Mouse (Mus musculus) mature B cell (primary cell): ENCODE measurements at regions not wholly inside any gene's neighbourhood (a gene's known extent, or its start where the extent isn't known, plus 50 kb on each side); places are given as distances from the start of the nearest gene placed in this dataset.

Experiments used
- in situ Hi-C: fragments of 300-500 bp; cut with MboI; formaldehyde crosslinking; loops from 2 replicates; pipeline ENCODE4 v1.14.3; 2019

- in situ Hi-C loops = no loop called here
Observed at GRCm38 (mm10) chr5:64462411-64462810, 306.3 kb downstream of the Tbc1d1 start.

- in situ Hi-C loops = no loop called here
Observed at GRCm38 (mm10) chr5:64463570-64463969, 307.5 kb downstream of the Tbc1d1 start.

DNA sequence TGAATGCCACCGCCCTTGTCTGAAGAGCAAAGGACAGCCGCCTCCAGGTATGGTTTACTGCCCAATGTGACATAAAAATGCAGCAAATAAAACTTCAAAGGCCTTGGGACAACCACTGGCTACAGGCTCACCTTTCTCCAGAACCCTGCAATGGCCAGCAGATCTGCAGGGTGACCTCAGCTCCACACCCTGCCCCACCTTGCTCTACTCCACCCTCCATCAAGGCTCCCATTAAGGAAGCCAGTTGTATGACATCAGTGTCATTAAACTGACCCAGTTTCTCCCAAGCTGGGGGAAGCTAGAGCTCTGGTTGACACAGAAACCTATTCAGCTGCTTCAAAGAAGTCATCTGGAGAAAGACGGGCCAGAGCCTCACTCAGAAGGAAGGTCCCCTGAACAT, 310.2 kb downstream of the Tbc1d1 start:
- in situ Hi-C loops = no loop called here

GRCm38 (mm10) chr5:64467856-64468255, 311.8 kb downstream of the Tbc1d1 start:
- in situ Hi-C loops = no loop called here

- in situ Hi-C loops = no loop called here
Observed at GRCm38 (mm10) chr5:64468307-64468706, 312.2 kb downstream of the Tbc1d1 start.

DNA sequence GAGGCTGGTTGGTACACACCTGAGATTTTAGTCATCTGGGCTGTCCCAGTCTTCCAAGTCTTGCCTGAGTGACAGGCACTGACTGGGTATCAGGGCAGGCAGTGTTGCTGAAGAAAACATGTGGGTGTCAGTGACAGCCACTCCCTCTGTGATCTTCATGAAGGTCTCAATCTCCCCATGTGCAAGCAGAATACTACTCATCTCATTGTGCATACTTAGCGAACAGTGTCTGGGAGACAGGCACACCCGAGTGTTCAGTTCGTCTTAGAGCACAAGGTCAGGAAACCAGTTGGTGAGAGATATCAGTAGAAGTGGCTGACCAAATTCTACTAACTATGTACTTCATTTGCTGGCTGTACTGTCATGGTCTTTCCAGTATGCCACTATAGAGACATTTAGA, 315.9 kb downstream of the Tbc1d1 start:
- in situ Hi-C loops = no loop called here

DNA sequence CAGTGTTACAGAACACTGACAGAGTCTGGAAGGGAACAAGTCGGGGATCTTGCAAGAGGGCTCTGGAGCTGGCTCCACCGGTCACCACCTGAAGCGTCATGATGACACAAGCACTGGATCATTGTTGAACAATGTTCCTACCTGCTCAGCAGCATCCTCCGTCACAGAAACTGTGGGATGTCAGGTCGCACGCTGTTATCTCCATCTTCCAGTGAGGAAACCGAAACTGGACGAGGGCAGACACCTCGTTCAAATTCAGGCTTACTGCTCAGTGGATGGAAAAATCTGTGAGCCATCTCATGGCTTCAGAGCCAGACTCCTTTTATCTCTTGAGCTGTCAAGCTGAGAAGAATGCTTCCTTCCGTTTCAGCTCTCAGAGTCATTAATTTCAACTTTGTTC, 316.3 kb downstream of the Tbc1d1 start:
- in situ Hi-C loops = no loop called here

GRCm38 (mm10) chr5:64474868-64475267, 318.8 kb downstream of the Tbc1d1 start:
- in situ Hi-C loops = no loop called here

DNA sequence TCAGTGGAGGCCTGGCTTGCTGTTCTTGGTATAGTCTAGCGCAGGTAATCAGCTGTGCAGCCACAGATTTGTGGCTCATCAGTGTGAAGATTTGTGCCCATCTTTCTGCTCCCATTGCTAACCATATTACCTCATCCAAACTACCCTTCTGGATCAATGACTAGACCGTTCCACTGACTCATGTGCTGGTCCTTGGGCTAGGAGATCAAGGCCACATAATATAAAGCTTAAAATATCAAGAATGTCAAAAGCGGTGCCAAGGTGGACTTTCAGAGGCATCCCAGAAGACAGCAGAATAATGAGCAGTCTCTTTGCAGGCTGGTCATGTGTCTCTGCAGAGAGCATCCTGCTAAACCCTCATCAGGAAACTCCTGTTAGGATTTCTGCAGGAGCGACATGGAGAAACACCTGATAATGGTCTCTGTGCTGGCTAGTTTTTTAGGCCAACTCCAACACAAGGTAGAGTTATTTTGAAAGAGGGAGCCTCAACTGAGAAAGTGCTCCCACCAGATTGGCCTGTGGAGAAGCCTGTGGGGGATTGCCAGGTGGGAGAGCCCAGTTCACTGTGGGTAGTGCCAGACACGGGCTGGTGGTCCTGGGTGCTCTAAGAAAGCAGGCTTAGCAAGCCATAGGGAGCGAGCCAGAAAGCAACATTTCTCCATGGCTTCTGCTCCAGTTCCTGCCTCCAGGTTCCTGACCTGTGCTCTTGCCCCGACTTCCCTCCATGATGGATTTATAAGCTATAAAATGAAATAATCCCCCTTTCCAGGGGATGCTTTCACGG, 319.8 kb downstream of the Tbc1d1 start:
- in situ Hi-C loops = no loop called here

- in situ Hi-C loops = no loop called here
Observed at GRCm38 (mm10) chr5:64476641-64477369, 320.7 kb downstream of the Tbc1d1 start.

DNA sequence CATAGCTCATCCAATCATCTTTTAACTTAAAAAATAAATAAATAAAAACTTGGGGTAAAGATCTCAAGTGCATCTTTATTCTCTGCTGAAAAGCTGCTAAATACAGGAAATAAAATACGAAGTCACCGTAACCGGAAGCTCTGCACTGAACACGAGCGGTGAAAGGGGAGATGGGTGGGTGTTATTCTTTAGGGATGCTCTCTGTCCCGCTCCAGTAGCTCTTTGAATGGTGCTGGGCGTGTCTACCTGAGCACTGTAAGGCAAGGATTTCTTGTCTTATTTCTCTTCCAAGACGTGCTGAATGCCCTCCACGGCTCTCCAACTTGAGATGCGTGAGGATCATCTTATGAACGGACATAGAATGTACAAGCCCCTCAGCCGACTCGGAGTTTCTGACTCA, 322.0 kb downstream of the Tbc1d1 start:
- in situ Hi-C loops = no loop called here

DNA sequence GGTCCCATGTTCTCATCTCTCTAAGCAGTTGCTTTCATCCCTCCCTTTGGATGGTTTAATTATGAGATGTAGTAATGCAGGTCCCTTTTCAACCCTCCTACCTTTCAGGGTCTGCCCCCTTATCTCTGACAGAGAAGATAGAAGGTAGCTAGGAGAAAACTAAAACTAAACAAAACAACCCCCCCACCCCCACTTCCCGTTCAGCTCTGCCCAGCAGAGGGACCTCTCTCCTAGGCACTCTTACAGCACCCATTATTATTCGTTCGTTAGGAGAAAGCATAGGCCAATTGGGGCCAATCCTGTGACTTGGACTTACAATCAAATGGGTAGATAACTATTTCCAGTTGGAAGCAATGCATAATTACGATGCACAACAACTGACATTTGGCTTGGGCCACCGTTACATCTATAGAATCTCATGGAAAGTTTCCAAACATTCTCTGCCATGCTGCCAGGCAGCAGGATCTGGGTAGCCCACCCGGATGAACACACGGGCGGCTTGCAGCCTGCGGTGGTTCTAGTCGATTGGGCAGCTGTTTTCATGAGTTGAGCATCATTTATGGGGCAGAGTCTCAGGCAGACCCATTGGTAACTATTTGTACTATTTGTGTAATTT, 322.6 kb downstream of the Tbc1d1 start:
- in situ Hi-C loops = no loop called here

DNA sequence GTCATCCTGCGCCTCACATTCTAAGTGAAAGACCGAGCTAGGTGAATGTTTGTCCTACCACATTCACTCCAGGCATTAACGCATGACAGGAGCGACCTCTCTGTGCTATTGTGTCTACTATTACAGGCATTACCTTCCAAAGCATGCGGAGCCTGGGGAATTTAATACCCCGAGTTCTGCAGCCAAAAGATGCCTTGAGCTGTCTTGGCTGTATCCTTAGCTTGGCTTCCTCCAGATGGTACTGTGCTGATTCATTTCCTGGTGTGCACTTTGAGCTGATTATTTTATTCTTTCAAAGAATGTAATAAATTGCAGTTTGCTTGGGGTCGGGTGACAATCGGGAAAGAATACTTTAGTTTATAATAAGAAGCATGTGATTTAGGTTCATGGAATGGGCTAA, 323.2 kb downstream of the Tbc1d1 start:
- in situ Hi-C loops = no loop called here

- in situ Hi-C loops = no loop called here
Observed at GRCm38 (mm10) chr5:64485043-64485442, 318.1 kb upstream of the Klf3 start.

DNA sequence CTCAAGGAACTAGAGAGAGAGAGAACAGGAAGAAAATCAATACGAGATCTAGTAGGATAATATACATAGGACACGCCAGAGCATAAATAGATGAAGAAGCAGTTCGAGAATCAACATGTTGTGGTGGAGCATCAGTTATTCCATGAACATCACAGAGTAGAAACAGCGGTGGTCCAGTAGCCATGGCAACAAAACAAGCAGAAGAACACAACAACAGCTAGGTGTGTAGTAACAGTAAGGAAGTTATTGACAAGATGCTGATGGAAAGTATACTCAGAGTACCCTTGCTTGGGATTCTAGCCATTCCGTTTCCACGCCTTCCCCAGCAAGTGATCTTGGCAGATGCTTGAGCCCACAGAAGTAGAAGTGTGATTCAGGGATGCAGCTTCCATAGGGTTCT, 317.3 kb upstream of the Klf3 start:
- in situ Hi-C loops = no loop called here

GRCm38 (mm10) chr5:64486761-64487160, 316.4 kb upstream of the Klf3 start:
- in situ Hi-C loops = no loop called here

- in situ Hi-C loops = no loop called here
Observed at GRCm38 (mm10) chr5:64487698-64488398, 315.3 kb upstream of the Klf3 start.

DNA sequence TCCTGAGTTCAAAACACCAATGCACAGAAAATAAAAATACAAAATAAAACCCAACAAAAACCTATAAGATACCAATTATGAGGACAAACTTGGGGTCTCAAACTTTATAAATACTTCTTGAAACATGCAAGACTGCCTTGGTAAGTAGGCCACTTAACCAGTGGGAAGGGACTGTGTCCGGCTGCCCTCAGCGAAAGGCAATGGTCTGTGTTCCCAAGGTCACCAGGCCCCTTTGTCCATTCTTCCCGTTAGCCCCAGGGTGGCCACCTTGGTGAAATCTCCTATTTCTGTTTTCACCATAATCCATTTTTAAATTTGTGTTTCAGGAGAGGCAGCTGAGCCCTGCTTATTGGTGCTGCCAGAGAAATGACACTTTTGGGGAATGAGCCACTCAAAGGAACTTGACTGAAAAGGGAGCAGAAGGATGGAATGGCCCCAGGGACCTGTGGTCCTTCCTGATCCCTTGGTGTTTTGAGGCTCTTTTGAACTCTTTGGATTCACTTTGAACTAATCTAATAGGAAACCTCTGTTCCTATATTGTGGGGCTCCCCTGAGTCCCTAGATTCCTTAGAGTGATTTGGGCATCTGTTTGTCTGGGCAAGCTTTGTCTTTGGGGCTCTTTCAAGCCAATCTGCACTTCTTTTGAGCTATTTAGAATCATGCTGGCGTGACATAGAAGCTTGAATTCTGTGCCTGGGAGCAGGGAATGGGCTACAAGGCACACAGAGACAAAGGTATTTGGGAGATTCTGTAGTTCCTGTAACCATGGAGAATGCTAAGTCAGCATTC, 313.3 kb upstream of the Klf3 start:
- in situ Hi-C loops = no loop called here

DNA sequence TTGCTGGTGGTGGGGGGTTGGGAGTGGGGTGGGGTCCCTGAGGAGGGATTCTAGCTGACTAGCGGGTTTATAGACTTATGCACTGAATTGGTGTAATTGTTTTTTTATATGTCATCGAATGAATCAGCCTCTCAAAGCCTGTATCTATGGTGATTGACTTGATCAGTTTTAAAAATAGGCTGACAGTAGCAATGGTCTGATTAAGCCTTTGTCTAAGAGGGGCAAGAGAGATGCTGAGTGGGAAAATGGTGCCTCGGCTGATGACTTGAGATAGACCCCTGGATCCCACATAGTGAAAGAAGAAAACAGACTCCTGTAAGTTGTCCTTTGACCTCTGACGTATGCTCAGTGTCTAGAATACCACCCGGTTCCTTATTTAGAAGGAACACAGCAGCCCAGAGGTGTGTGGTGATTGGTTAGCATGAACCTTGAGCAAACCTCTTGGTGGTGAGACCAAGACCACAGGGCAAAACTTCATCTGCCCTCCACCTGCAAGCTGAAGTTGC, 312.7 kb upstream of the Klf3 start:
- in situ Hi-C loops = no loop called here

GRCm38 (mm10) chr5:64494429-64494828, 308.8 kb upstream of the Klf3 start:
- in situ Hi-C loops = no loop called here

DNA sequence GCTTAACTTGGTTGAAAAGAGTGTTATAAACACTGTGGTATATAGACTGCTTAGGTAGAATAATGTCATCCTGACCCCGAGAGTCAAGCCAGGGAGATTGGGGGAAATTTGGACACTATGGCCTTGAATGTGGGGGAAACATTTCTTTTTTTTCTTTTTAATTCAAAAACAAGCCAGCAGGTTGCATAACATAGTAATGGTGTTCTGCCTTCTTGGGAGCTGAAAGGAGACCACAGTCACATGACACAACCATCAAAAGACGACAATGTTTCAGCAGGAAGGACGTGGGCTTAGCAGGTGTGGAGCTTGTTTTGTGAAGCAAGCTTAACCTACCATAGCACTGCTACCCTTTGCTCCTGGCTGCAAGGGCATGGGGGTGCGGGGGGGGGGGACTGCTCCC, 306.3 kb upstream of the Klf3 start:
- in situ Hi-C loops = loop anchor here (5.0 kb wide), 1 partner anchor 315 kb away; no protein-coding TSS in a partner anchor
